Mouse (Mus musculus): Measurements from ENCODE around the gene Nutf2.

- TF ChIP-seq POLR2A (IDR thresholded peaks at IDR 0.05; ENCODE audit: borderline replicate concordance, insufficient read depth, low read length), result no peak
- TF ChIP-seq CTCF (IDR thresholded peaks at IDR 0.05; ENCODE audit: borderline replicate concordance, insufficient read depth, low read depth, low read length), result no peak
These were observed 1.9 kb upstream of the Nutf2 start for GRCm38 (mm10) chr8:105858495-105858894.
